Mouse (Mus musculus) liver, embryonic 12.5 days (tissue): ENCODE data around the gene Ldlrad3. TPM values are rescaled to one million over a fixed set of nuclear protein-coding genes. Genes with fewer than 3 reads are reported as not detected.

ENCODE experiments used
- ATAC-seq: fragments of 200-750 bp; cut with Nextera tagmentation; 2 replicates; pipeline ENCODE4 v1.8.0; 2017; ENCODE audit warnings: moderate number of reproducible peaks, mild to moderate bottlenecking, moderate library complexity
- H3K27ac ChIP-seq: fragments of 300-500 bp; sonication (generic); 2 replicates; pipeline ENCODE4 v1.5.1; 2016; ENCODE audit warnings: mild to moderate bottlenecking
- H3K27me3 ChIP-seq: fragments of 300-500 bp; sonication (generic); replicated peaks from 2 replicates; pipeline ENCODE4 v1.6.1; 2016; ENCODE audit warnings: mild to moderate bottlenecking, moderate library complexity
- H3K36me3 ChIP-seq: fragments of 300-500 bp; sonication (generic); 2 replicates; pipeline ENCODE4 v1.6.1; 2016; ENCODE audit warnings: mild to moderate bottlenecking, moderate library complexity
- H3K4me1 ChIP-seq: fragments of 300-500 bp; sonication (generic); 2 replicates; pipeline ENCODE4 v1.6.1; 2016
- H3K4me2 ChIP-seq: fragments of 300-500 bp; sonication (generic); 2 replicates; pipeline ENCODE4 v1.6.1; 2016; ENCODE audit warnings: mild to moderate bottlenecking, moderate library complexity
- H3K4me3 ChIP-seq: fragments of 300-500 bp; sonication (generic); 2 replicates; pipeline ENCODE4 v1.5.1; 2016; ENCODE audit warnings: mild to moderate bottlenecking, moderate library complexity
- H3K9ac ChIP-seq: fragments of 300-500 bp; sonication (generic); 2 replicates; pipeline ENCODE4 v1.6.1; 2016; ENCODE audit warnings: mild to moderate bottlenecking, moderate library complexity
- H3K9me3 ChIP-seq: fragments of 300-500 bp; sonication (generic); replicated peaks from 2 replicates; pipeline ENCODE4 v1.6.1; 2016; ENCODE audit warnings: mild to moderate bottlenecking, moderate library complexity
- WGBS: fragments of 180-500 bp; shearing (Covaris S2); methylation state at CpG from one replicate; pipeline ENCODE4 v1.1.7; 2016; ENCODE audit not compliant: insufficient replicate concordance; 5-methylcytosine and 5-hydroxymethylcytosine counted together
- polyA plus RNA-seq: library from polyadenylated mRNA; unstranded; fragments of >200 nt; fragmentation: Nextera tagmentation; extraction: Ambion mirVana; gene quantifications from 2 replicates; pipeline ENCODE4 v1.2.1, GENCODE M21; 2016

Ldlrad3 gene
- polyA plus RNA-seq, 1 experiment from 2014 or later: 8.2 TPM

DNA sequence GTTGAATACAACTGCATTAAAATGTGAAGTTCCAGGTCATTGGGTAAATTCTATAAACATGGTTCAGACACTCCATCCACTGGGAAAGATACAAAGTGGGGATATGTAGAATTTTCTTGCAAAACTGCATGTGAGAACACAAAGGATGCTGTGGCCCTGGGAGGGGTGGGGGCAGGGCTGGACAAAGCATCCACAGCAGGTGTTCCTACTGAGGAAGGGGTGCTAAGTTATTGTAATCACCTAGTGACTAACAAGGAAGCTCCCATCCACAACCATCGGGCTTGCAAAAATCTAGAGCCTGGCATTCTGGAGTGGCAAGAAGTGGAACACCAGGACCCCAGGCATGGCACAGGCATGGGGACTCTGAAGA, 64.1 kb downstream of the Ldlrad3 start:
- WGBS: 53% methylated on average over 1 of the region's 1 CpGs
- Histone ChIP-seq H3K4me1 (peaks cover 21% of the 10 kb centered on the region), H3K36me3 (no peaks in the 10 kb centered on the region), H3K9ac (no peak overlapping the region), H3K4me2 (no peak overlapping the region), H3K27me3 (no peaks in the 10 kb centered on the region), H3K4me3 (no peak overlapping the region), H3K27ac (no peak overlapping the region), H3K9me3 (no peaks in the 10 kb centered on the region)
- no peak for ATAC-seq

DNA sequence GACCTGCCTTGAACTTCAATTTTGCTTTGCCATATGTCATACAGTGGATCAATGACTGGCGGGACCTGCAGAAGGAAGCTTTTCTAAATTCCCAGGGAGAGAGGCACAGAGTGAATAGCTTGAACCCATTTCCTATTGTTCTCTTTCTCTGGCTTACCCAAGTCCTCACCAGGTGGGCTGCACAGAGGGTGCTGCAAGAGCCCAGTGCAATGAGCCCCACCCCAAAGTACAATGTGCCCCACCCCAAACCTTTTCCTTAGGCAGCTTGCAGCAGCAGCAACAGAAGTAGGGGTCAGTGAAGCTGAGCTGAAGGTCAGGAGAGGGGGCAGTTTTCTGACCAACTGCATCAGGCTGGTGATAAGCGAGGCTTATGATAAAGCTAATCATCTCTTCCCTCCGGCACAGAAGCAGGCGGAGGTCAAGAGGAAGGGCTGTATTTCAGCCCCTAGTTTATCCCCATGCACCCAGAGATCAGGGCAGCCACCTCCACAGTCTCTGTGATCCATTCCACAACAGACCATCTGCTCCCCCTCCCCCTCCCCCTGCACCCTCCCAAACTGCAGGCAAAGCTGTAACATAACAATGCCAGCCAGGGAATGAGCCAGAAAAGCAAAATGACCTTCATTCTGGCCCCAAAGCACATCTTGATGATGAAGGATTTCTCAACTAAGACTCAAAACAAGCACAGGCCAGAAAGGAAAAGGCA, 64.6 kb downstream of the Ldlrad3 start:
- H3K9me3 ChIP-seq: no peaks in the 10 kb centered on the region
- no peak overlapping the region for H3K9ac ChIP-seq
- no peaks in the 10 kb centered on the region for H3K27me3 ChIP-seq
- no peaks in the 10 kb centered on the region for H3K36me3 ChIP-seq
- peaks cover 21% of the 10 kb centered on the region for H3K4me1 ChIP-seq
- WGBS: 30% methylated on average over 4 of the region's 4 CpGs
- no peak for ATAC-seq
- no peak overlapping the region for H3K27ac ChIP-seq
- no peak overlapping the region for H3K4me2 ChIP-seq
- no peak overlapping the region for H3K4me3 ChIP-seq

DNA sequence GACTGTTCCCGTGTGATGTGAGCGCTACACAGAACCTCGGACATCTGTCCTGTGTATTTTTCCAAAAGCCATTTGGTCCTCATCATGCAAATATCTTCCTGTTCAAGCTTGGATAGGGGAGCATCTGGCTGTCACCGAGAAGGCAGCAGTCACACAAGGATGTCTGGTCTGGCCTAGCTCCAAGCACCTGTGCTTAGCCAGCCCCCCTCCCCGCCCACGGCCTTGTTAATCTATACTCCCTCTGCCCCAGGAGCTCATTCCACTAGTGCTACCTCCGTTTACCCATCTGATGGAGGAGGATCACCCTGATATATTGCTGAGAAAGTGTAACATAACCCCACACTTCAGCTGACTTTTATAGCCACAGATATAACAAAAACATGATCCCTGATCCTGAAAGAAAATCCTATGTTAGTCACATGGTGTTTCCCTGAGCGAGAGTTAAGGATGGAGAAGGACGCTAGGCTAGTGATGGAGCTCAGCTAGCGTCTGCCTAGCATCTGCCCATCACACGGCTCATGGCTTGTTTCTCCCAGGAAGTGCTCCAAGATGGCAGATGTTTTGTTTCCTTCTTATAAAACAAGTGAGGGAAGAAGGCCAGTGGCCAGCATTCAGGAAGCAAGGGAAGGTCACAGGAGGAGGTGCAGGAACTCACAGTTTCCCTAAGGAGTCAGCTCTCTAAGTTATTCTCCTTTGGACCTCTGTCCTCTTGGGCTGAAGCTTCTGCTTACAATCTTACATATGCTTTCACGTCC, 66.3 kb downstream of the Ldlrad3 start:
- Histone ChIP-seq H3K9ac (no peak overlapping the region), H3K4me1 (peaks cover 21% of the 10 kb centered on the region), H3K4me3 (no peak overlapping the region), H3K9me3 (no peaks in the 10 kb centered on the region), H3K27me3 (no peaks in the 10 kb centered on the region), H3K4me2 (no peak overlapping the region), H3K27ac (no peak overlapping the region), H3K36me3 (no peaks in the 10 kb centered on the region)
- WGBS: 64% methylated on average over 12 of the region's 12 CpGs
- ATAC-seq: no peak

DNA sequence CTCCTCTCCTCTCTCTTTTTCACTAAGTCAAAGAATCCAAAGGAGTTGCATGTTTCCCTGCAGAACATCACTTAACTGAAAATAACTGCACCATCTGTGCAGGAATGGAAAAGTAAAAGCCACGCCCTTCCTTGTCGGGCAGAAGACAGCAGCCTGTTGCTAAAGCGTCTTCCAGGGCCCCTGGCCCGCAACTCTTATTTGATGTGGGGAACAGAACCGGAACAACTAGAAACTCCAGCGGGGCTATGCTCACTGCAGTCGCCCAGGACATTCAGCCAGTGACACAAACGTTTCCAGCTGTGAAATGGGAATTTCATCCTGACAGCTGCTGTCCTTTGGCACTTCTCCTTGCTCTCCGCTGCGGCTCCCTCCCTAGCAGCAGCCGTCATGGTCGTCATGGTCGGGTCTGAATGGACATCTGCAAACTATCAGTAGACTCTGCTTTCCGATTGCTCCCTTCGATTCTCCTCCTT, 67.2 kb downstream of the Ldlrad3 start:
- Histone ChIP-seq H3K4me3 (no peak overlapping the region), H3K36me3 (no peaks in the 10 kb centered on the region), H3K9ac (no peak overlapping the region), H3K27ac (no peak overlapping the region), H3K9me3 (no peaks in the 10 kb centered on the region), H3K4me1 (peaks cover 19% of the 10 kb centered on the region), H3K27me3 (no peaks in the 10 kb centered on the region), H3K4me2 (no peak overlapping the region)
- no peak for ATAC-seq
- 62% methylated on average over 15 of the region's 15 CpGs for WGBS

DNA sequence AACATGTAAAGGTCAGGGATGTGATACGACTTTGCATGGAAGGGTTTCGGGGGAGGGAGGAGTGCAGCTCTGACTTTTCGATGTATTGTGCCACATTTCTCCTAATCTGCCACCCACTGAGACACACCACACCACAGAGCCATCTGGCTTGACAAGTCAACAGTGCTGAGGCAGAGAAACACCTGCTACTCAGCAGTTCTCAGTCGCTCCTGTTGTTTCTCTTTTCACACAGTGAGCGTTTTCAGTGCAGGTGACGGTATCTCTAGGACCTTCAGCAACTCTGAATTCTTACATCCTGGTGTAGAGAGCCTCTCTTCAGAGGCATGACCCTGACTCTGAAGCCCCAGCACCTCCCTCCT, 68.8 kb downstream of the Ldlrad3 start:
- H3K9ac ChIP-seq: no peak overlapping the region
- no peak overlapping the region for H3K27ac ChIP-seq
- no peaks in the 10 kb centered on the region for H3K27me3 ChIP-seq
- no peak for ATAC-seq
- H3K4me1 ChIP-seq: peaks cover 19% of the 10 kb centered on the region
- no peak overlapping the region for H3K4me3 ChIP-seq
- H3K4me2 ChIP-seq: no peak overlapping the region
- WGBS: 53% methylated on average over 6 of the region's 6 CpGs
- no peaks in the 10 kb centered on the region for H3K36me3 ChIP-seq
- no peaks in the 10 kb centered on the region for H3K9me3 ChIP-seq

DNA sequence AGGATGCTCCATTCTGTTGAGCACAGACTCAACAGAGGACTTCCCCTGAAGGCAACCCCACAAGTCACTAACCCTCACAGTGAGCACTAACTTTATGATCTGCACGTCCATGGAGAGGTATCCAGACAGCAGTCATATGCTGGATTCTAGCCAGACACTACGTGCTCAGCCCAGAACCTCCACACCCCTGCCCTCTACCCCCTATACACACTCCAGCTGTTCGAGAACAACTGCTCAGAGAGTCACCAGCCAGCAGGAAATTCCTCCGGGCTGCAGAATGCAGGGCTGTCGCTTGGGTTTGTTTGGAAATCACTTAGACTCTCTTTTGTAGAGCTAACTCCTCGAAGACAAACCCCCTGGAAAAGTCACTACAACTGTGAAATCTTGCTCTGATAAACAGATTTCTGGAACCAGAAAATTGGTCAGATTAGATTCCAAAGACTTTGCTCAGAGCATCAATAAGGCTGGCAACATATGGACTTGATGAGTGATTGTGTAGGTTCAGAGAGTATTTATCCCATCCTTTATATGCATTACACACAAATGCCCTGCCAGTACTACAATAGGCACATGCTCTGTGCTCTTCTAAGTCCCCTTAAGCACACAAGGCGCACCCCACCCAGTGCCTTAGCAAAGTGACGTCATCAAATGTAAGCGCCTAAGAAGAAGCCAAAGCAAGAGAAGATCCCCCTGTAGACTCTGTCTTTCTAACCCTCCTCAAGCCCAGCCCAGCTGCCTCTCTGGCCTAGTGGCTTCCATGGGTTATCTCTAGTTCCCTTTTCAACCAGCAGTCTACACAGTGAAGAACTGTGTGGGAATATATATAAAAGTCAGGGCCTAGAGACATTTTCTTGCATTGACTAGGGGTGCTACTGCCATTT, 69.4 kb downstream of the Ldlrad3 start:
- no peak overlapping the region for H3K4me2 ChIP-seq
- no peak overlapping the region for H3K4me3 ChIP-seq
- H3K27ac ChIP-seq: no peak overlapping the region
- 53% methylated on average over 9 of the region's 9 CpGs for WGBS
- H3K4me1 ChIP-seq: peaks cover 14% of the 10 kb centered on the region
- no peaks in the 10 kb centered on the region for H3K27me3 ChIP-seq
- H3K36me3 ChIP-seq: no peaks in the 10 kb centered on the region
- no peak overlapping the region for H3K9ac ChIP-seq
- ATAC-seq: no peak
- no peaks in the 10 kb centered on the region for H3K9me3 ChIP-seq

DNA sequence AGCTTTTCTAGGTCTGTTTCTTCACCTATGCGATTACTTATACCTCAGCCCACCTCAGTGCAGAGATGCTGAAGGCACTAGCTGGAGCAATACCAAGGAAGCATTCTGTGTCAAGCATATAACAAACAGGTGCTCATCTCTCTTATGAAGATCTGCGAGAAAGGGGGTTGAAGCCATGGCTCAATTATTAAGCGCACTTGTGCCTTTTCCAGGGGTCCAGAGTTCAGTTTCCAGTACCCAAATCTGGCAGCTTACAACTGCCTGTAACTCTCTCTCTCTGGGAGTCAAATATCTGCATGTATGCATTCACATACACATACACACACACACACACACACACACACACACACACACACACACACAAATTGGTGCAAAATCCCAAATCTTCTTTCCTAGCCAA, 72.4 kb downstream of the Ldlrad3 start:
- no peak for ATAC-seq
- no peaks in the 10 kb centered on the region for H3K36me3 ChIP-seq
- H3K9ac ChIP-seq: no peak overlapping the region
- peaks cover 10% of the 10 kb centered on the region; the same call in 1 of the 2 replicates for H3K4me1 ChIP-seq
- H3K27ac ChIP-seq: no peak overlapping the region
- no peaks in the 10 kb centered on the region for H3K9me3 ChIP-seq
- no peaks in the 10 kb centered on the region for H3K27me3 ChIP-seq
- no peak overlapping the region for H3K4me2 ChIP-seq
- no peak overlapping the region for H3K4me3 ChIP-seq
- WGBS: 83% methylated on average over 3 of the region's 3 CpGs

DNA sequence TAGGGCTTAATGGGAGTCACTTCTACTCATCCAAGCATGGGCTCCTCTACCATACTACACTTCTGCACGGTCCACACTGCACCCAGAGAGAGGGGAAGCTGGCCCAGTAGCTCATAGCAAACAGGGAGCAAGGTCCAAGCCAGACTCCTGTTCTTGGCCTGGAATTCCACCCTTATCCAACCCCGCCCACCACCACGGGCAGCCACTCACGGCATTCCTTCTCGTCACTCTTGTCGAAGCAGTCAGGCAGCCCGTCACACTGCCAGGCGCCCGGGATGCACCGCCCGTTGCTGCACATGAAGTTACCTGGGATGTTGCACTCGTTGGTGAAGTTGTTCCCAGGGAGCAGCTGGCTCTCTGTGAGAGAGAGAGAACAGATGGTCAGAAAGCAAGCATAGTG, 72.9 kb downstream of the Ldlrad3 start:
- no peaks in the 10 kb centered on the region for H3K27me3 ChIP-seq
- no peaks in the 10 kb centered on the region for H3K9me3 ChIP-seq
- 73% methylated on average over 12 of the region's 12 CpGs for whole genome bisulfite sequencing
- H3K4me1 ChIP-seq: peaks cover 10% of the 10 kb centered on the region; the same call in 1 of the 2 replicates
- ATAC-seq: peak; percentile 60; the same call in 1 of the 2 replicates
- H3K9ac ChIP-seq: no peak overlapping the region
- no peak overlapping the region for H3K27ac ChIP-seq
- no peak overlapping the region for H3K4me2 ChIP-seq
- no peaks in the 10 kb centered on the region for H3K36me3 ChIP-seq
- no peak overlapping the region for H3K4me3 ChIP-seq

DNA sequence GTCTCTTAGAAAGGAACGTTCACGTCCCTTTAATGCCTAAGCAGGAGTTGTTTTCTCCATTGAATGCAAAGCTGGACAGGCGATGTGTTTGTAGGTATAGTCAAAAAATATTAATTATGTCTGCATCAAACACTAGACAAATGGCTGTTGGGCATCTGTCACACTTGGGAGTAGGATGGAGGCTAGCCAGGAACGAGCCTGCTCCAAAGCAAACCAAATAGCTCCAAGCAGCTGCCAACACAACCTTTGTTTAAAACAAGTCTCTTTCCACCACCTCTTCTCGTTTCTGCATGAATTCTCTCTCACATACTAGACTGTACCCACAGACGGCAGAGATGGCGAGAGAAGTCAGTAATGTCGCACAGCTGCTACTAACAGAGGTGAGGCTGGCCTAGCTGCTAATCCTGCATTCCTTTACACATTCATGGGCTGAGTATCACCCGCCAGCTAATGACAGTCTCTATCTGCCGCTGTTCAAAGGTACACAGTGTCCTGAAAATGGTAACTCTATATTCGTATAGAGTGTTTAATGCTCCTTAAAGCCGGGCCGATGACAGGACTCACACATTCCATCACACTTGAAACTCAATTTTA, 74.2 kb downstream of the Ldlrad3 start:
- no peak for ATAC-seq
- Histone ChIP-seq H3K4me1 (peaks cover 6% of the 10 kb centered on the region; the same call in 1 of the 2 replicates), H3K27ac (no peak overlapping the region), H3K36me3 (no peaks in the 10 kb centered on the region), H3K4me2 (no peak overlapping the region), H3K9me3 (no peaks in the 10 kb centered on the region), H3K4me3 (no peak overlapping the region), H3K9ac (no peak overlapping the region), H3K27me3 (no peaks in the 10 kb centered on the region)
- WGBS: 74% methylated on average over 13 of the region's 13 CpGs

DNA sequence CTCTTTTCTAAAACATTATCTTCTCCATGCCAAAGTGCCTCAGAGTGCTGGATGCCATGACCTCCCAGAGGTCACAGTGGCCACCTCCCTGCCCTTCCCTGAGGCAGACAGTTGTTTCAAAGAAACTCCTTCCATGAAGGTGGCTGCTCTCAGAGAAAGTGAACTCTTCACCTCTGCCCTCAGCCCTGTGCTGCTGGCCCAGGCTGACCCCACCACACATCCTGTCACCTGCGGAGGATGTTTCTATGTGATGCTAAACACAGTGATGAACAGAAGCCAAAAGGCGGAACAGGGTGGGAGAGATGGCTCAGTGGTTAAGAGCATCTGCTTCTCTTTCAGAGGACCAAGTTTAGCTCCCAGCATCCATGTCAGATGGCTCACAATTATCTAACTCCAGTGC, 75.9 kb downstream of the Ldlrad3 start:
- Histone ChIP-seq H3K27me3 (no peaks in the 10 kb centered on the region), H3K4me3 (no peak overlapping the region), H3K9me3 (no peaks in the 10 kb centered on the region), H3K4me2 (no peak overlapping the region), H3K36me3 (no peaks in the 10 kb centered on the region), H3K4me1 (0 out of 2 replicates have a peak, but pooled peaks cover 6% of the 10 kb centered on the region), H3K27ac (no peak overlapping the region), H3K9ac (no peak overlapping the region)
- WGBS: 81% methylated on average over 2 of the region's 2 CpGs
- no peak for ATAC-seq

DNA sequence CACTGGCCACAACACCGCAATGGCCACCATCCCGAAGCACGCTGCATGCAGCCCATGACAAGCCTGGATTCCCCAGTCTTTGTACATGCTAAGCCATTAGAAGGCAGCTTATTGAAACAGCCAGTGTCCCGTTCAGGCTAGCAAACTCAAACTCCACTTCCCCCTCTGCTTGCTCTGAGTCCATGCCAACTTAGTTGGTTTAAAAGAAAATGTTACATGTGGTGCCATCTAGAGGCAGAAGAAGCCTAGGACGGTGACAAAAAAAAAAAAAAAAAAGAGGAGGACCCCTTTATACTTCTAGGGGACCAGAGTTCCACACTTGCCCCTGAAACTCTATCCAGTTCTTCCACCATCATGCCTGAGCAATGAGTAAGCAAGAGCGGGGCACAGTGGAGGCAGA, 78.9 kb downstream of the Ldlrad3 start:
- H3K36me3 ChIP-seq: no peaks in the 10 kb centered on the region
- 64% methylated on average over 6 of the region's 6 CpGs for WGBS
- H3K9ac ChIP-seq: no peak overlapping the region
- no peak overlapping the region for H3K27ac ChIP-seq
- H3K27me3 ChIP-seq: no peaks in the 10 kb centered on the region
- ATAC-seq: no peak
- no peak overlapping the region for H3K4me2 ChIP-seq
- H3K4me1 ChIP-seq: no peaks in the 10 kb centered on the region
- no peaks in the 10 kb centered on the region for H3K9me3 ChIP-seq
- no peak overlapping the region for H3K4me3 ChIP-seq
